Mouse (Mus musculus): ENCODE measurements around the gene Ptprn. TPM values are rescaled to one million over a fixed set of nuclear protein-coding genes. Genes with fewer than 3 reads are reported as not detected.

Gene Ptprn
- polyA plus RNA-seq, 1 experiment, result 10.1 TPM

DNA sequence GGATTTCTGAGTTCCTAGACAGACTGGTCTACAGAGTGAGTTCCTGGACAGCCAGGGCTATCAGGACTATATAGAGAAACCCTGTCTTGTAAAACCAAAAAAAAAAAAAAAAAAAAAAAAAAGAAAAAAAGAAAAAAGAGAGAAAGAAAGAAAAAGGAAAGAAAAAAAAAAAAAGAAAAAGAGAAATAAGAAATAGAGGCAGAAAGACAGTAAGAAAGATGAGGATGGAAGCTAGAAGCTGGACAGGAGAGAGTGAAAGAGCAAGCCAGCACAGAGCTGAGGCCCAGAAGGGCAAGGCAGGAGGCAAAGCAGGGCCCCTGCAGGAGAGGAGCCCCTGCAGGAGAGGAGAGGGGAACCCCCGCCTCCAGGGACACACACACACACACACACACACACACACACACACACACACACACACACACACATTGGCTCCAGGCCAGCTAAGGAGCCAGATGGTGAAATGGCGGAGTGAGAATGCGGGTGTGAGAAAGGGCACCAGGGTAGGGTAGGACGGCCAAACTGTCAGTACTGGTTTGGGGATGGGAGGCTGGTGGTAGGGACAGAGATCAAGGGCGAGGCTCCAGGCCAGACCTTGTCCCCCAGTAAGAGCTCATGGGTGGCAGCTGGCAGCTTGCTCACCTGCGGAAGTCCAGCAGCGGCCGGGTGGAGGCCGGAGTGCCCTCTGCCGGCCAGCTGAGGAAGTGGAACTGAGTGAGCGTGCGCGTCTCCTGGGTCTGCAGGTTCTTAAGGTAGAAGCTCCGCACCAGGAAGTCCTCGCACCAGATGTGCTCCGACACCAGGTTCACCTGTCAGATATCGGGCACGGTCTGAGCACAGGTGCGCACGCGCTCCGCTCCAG, 13.0 kb downstream of the Ptprn start:
- H3K27me3 ChIP-seq (ENCODE audit: control insufficient read depth, insufficient read depth, low read length, poor library complexity, severe bottlenecking), result no peaks in the 10 kb centered on the region
- no peaks in the 10 kb centered on the region for H3K9me3 ChIP-seq (replicated peaks; ENCODE audit: control insufficient read depth, insufficient read depth, low read length, poor library complexity, severe bottlenecking)
- peak overlapping the region; percentile 22; the same call in 1 of the 2 replicates for H3K4me3 ChIP-seq (ENCODE audit: low read depth, low read length)
- TF ChIP-seq EP300 (IDR thresholded peaks at IDR 0.05; ENCODE audit: insufficient read depth, low read depth, low read length) (no peak), POLR2A (IDR thresholded peaks at IDR 0.05; ENCODE audit: insufficient read depth, low read length) (no peak), CTCF (IDR thresholded peaks at IDR 0.05; ENCODE audit: low read depth, low read length) (peak; percentile 89)
- H3K27ac ChIP-seq (ENCODE audit: insufficient read depth, low read length), result no peak overlapping the region
- peaks cover 3% of the 10 kb centered on the region for H3K4me1 ChIP-seq (ENCODE audit: control insufficient read depth, insufficient read depth, low read length)
- no peak overlapping the region for H3K9ac ChIP-seq (ENCODE audit: low read depth, poor library complexity, severe bottlenecking)
- H3K36me3 ChIP-seq (ENCODE audit: control insufficient read depth, insufficient read depth, low read length, poor library complexity, severe bottlenecking), result no peaks in the 10 kb centered on the region

DNA sequence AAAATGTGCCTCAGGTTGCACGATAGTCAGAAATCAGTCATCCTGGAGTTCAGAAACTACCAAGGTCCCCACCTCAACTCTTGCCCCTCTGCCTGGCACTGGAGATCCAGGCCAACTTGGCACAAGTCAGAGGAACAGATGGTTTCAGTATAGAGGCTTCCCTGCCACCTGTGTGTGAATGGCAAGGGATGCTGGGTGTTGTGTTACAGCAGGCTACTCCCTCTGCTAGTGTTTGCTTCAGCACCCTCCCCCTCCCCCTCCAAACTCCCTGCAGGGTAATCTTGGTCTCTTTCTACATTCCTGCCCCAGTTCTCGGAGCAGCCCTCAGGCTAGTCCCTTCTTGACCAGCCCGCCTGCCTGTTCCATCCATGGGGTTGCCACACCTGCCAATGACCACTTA, 13.8 kb downstream of the Ptprn start:
- TF ChIP-seq POLR2A (IDR thresholded peaks at IDR 0.05; ENCODE audit: insufficient read depth, low read length) (no peak), EP300 (IDR thresholded peaks at IDR 0.05; ENCODE audit: insufficient read depth, low read depth, low read length) (0 out of 2 replicates have a peak, but pooled peaks have one; percentile 23)
- H3K9me3 ChIP-seq (replicated peaks; ENCODE audit: control insufficient read depth, insufficient read depth, low read length, poor library complexity, severe bottlenecking), result no peaks in the 10 kb centered on the region
- no peaks in the 10 kb centered on the region for H3K27me3 ChIP-seq (ENCODE audit: control insufficient read depth, insufficient read depth, low read length, poor library complexity, severe bottlenecking)
- H3K27ac ChIP-seq (ENCODE audit: insufficient read depth, low read length), result no peak overlapping the region
- H3K36me3 ChIP-seq (ENCODE audit: control insufficient read depth, insufficient read depth, low read length, poor library complexity, severe bottlenecking), result no peaks in the 10 kb centered on the region
- no peak overlapping the region for H3K9ac ChIP-seq (ENCODE audit: low read depth, poor library complexity, severe bottlenecking)
- H3K4me1 ChIP-seq (ENCODE audit: control insufficient read depth, insufficient read depth, low read length), result peaks cover 3% of the 10 kb centered on the region
- H3K4me3 ChIP-seq (ENCODE audit: low read depth, low read length), result no peak overlapping the region

DNA sequence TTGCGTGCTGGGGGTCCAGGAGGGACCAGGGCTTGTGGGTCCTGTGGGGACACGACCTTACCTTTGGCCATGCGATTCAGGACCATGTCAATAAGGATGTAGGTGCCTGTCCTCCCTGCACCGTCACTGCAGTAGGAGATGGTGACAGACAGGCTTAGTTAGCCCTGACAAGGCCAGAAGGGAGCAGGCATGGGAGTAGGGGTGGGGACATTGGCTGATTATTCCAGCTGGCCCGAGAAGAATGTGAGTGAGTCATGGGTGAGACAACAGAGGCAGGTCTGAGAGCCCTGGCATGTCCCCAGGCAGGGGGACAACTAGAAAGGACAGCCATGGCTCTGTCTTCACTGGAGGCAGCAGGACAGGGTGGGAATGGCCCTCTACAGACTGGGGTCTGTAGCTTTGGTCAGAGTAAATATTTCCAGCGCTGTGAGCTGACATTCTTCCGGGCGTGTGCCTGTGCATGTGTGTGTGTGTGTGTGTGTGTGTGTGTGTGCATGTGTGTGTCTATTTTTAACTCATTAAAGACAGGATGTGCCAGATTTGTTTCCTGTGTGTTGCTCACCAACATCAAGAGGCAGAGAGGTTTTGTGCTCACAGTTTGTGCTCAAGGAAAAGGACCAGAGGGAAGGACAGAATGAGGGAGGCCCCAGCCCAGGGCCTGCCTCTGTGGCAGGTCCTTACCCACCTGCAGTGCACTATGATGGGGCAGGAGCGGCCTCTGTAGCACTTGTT, 16.1 kb downstream of the Ptprn start:
- H3K9ac ChIP-seq (ENCODE audit: low read depth, poor library complexity, severe bottlenecking), result no peak overlapping the region
- TF ChIP-seq CTCF (IDR thresholded peaks at IDR 0.05; ENCODE audit: low read depth, low read length) (no peak), EP300 (IDR thresholded peaks at IDR 0.05; ENCODE audit: insufficient read depth, low read depth, low read length) (no peak), POLR2A (IDR thresholded peaks at IDR 0.05; ENCODE audit: insufficient read depth, low read length) (no peak)

DNA sequence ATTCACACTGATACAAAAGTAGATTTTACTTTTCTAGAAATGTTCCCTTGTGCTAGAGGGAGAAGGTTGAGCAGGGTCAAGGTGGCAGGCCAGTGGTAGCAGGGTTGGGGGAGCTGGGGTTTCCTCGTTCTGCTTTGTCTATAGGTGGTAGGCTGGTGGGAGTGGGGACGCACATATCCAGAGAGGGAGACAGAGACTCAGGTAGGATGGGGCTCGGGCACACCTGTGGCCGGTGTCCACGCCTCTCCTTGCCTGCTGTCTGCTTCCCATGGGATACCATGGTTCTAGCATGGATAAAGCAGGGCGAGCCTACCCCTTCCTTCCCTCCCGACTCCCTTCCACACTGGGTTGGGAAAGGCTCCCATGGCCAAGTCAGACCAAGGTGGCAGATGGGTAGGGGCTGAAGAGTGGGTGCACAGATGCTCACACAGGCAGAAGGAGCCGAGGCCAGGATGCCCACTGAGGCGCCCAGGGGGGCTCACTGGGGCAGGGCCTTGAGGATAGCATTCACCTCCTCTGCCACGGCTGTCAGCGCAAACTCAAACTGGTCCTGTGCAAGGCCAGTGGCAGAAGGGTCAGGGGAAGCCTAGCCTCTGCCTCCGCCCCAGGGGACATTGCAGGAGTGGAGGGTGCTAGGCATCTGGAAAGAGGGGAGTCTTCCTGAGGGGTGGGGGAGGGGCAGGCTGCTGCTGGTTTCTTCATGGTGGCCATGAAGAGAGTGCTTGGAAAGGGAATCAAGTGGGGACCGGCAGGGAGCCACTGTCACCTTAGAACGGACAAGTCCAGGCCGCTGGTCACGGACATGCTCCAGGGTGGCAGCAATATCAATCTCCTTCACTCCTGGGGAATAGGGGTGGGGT, 17.0 kb downstream of the Ptprn start:
- Histone ChIP-seq H3K9me3 (replicated peaks; ENCODE audit: control insufficient read depth, insufficient read depth, low read length, poor library complexity, severe bottlenecking) (no peaks in the 10 kb centered on the region), H3K36me3 (ENCODE audit: control insufficient read depth, insufficient read depth, low read length, poor library complexity, severe bottlenecking) (no peaks in the 10 kb centered on the region), H3K9ac (ENCODE audit: low read depth, poor library complexity, severe bottlenecking) (no peak overlapping the region), H3K4me3 (ENCODE audit: low read depth, low read length) (no peak overlapping the region), H3K4me1 (ENCODE audit: control insufficient read depth, insufficient read depth, low read length) (peaks cover 4% of the 10 kb centered on the region), H3K27me3 (ENCODE audit: control insufficient read depth, insufficient read depth, low read length, poor library complexity, severe bottlenecking) (no peaks in the 10 kb centered on the region), H3K27ac (ENCODE audit: insufficient read depth, low read length) (no peak overlapping the region)
- TF ChIP-seq POLR2A (IDR thresholded peaks at IDR 0.05; ENCODE audit: insufficient read depth, low read length) (no peak), EP300 (IDR thresholded peaks at IDR 0.05; ENCODE audit: insufficient read depth, low read depth, low read length) (no peak), CTCF (IDR thresholded peaks at IDR 0.05; ENCODE audit: low read depth, low read length) (no peak)

More for the DNA sequence above, 16.1 kb downstream of the Ptprn start:
- Histone ChIP-seq H3K27me3 (ENCODE audit: control insufficient read depth, insufficient read depth, low read length, poor library complexity, severe bottlenecking) (no peaks in the 10 kb centered on the region), H3K27ac (ENCODE audit: insufficient read depth, low read length) (no peak overlapping the region), H3K36me3 (ENCODE audit: control insufficient read depth, insufficient read depth, low read length, poor library complexity, severe bottlenecking) (no peaks in the 10 kb centered on the region), H3K9me3 (replicated peaks; ENCODE audit: control insufficient read depth, insufficient read depth, low read length, poor library complexity, severe bottlenecking) (no peaks in the 10 kb centered on the region), H3K4me1 (ENCODE audit: control insufficient read depth, insufficient read depth, low read length) (peaks cover 4% of the 10 kb centered on the region), H3K4me3 (ENCODE audit: low read depth, low read length) (no peak overlapping the region)

DNA sequence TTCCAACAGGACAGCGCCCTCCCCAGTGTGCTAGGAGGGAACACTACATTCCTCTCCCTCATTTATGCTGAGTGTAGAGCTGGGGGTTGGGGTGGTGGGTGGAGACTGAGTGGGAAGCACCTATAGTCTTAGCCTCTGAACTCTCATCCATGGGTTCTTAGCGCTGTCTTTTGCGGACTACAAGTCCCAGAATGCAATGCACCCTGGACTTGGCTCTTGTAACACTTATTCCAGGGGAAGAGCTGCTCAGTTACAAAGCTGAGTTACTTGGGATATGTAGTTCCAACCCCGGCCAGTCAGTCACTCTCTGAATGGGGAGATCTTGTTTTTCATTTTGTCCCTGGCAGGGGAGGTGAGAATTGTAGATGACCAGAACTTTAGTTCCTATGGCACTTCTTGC, 19.5 kb downstream of the Ptprn start:
- Histone ChIP-seq H3K4me1 (ENCODE audit: control insufficient read depth, insufficient read depth, low read length) (peaks cover 2% of the 10 kb centered on the region), H3K27me3 (ENCODE audit: control insufficient read depth, insufficient read depth, low read length, poor library complexity, severe bottlenecking) (no peaks in the 10 kb centered on the region), H3K36me3 (ENCODE audit: control insufficient read depth, insufficient read depth, low read length, poor library complexity, severe bottlenecking) (no peaks in the 10 kb centered on the region), H3K27ac (ENCODE audit: insufficient read depth, low read length) (no peak overlapping the region), H3K9me3 (replicated peaks; ENCODE audit: control insufficient read depth, insufficient read depth, low read length, poor library complexity, severe bottlenecking) (no peaks in the 10 kb centered on the region), H3K4me3 (ENCODE audit: low read depth, low read length) (no peak overlapping the region), H3K9ac (ENCODE audit: low read depth, poor library complexity, severe bottlenecking) (no peak overlapping the region)
- peak; percentile 29 for TF ChIP-seq CTCF (IDR thresholded peaks at IDR 0.05; ENCODE audit: low read depth, low read length)
- TF ChIP-seq EP300 (IDR thresholded peaks at IDR 0.05; ENCODE audit: insufficient read depth, low read depth, low read length), result no peak

Measured in ES-Bruce4 (cell line).